Mouse (Mus musculus): ENCODE measurements around the gene Lcn12.

GRCm38 (mm10) chr2:25468962-25469915 lies 24.5 kb downstream of the Lcn12 start:
- TF ChIP-seq MAX (IDR thresholded peaks at IDR 0.05; ENCODE audit: low read depth) (no peak), POLR2AphosphoS2 (IDR thresholded peaks at IDR 0.05; ENCODE audit: insufficient read length, low read depth) (no peak), TCF12 (IDR thresholded peaks at IDR 0.05; ENCODE audit: insufficient read depth, poor library complexity, severe bottlenecking) (no peak), POLR2A (IDR thresholded peaks at IDR 0.05; ENCODE audit: insufficient read length, low read depth) (no peak), USF1 (IDR thresholded peaks at IDR 0.05; ENCODE audit: low read depth) (no peak)

All from myocyte (in vitro differentiated cells).